Mouse (Mus musculus) intestine, postnatal 0 days (tissue): ENCODE data around the gene Rgn. TPM values are rescaled to one million over a fixed set of nuclear protein-coding genes. Genes with fewer than 3 reads are reported as not detected.

ENCODE experiments used
- ATAC-seq: fragments of 200-750 bp; cut with Nextera tagmentation; 2 replicates; pipeline ENCODE4 v1.8.0; 2017; ENCODE audit warnings: mild to moderate bottlenecking, moderate TSS enrichment, moderate library complexity
- H3K27ac ChIP-seq: fragments of 300-500 bp; sonication (generic); 2 replicates; pipeline ENCODE4 v1.5.1; 2014; ENCODE audit warnings: mild to moderate bottlenecking, low read depth, low read length, moderate library complexity
- H3K27me3 ChIP-seq: fragments of 300-500 bp; sonication (generic); replicated peaks from 2 replicates; pipeline ENCODE4 v1.6.1; 2014; ENCODE audit warnings: low read length, mixed read lengths; ENCODE audit not compliant: control insufficient read depth, insufficient read depth
- H3K36me3 ChIP-seq: fragments of 300-500 bp; sonication (generic); 2 replicates; pipeline ENCODE4 v1.6.1; 2014; ENCODE audit warnings: mild to moderate bottlenecking, moderate library complexity; ENCODE audit not compliant: control insufficient read depth, insufficient read depth
- H3K4me1 ChIP-seq: fragments of 300-500 bp; sonication (generic); replicated peaks from 2 replicates; pipeline ENCODE4 v1.6.1; 2014; ENCODE audit warnings: antibody characterized with exemption, low read length, mixed read lengths; ENCODE audit not compliant: control insufficient read depth, insufficient read depth
- H3K4me2 ChIP-seq: fragments of 300-500 bp; sonication (generic); replicated peaks from 2 replicates; pipeline ENCODE4 v1.6.1; 2014; ENCODE audit warnings: low read depth, mild to moderate bottlenecking, moderate library complexity
- H3K4me3 ChIP-seq: fragments of 300-500 bp; sonication (generic); 2 replicates; pipeline ENCODE4 v1.5.1; 2014; ENCODE audit warnings: low read depth, low read length
- H3K9ac ChIP-seq: fragments of 300-500 bp; sonication (generic); 2 replicates; pipeline ENCODE4 v1.6.1; 2014; ENCODE audit warnings: mild to moderate bottlenecking, low read depth, low read length
- H3K9me3 ChIP-seq: fragments of 300-500 bp; sonication (generic); 2 replicates; pipeline ENCODE4 v1.6.1; 2016; ENCODE audit warnings: mixed run types; ENCODE audit not compliant: control insufficient read depth
- CTCF ChIP-seq: sonication (generic); IDR thresholded peaks from 2 replicates; pipeline ENCODE4 v1.5.1; 2016; ENCODE audit warnings: low read depth, mild to moderate bottlenecking, control low read depth, antibody characterized with exemption, moderate library complexity
- WGBS: fragments of 180-500 bp; shearing (Covaris S2); extraction: QIAGEN DNeasy Blood & Tissue Kit; methylation state at CpG from one replicate; pipeline ENCODE4 v1.1.7; 2014; 5-methylcytosine and 5-hydroxymethylcytosine counted together
- polyA plus RNA-seq: library from polyadenylated mRNA; unstranded; fragments of >200 nt; fragmentation: Nextera tagmentation; extraction: Ambion mirVana; gene quantifications from 2 replicates; pipeline ENCODE4 v1.2.1, GENCODE M21; 2015

The Rgn gene
- polyA plus RNA-seq, 1 experiment from 2014 or later, result 14.4 TPM

DNA sequence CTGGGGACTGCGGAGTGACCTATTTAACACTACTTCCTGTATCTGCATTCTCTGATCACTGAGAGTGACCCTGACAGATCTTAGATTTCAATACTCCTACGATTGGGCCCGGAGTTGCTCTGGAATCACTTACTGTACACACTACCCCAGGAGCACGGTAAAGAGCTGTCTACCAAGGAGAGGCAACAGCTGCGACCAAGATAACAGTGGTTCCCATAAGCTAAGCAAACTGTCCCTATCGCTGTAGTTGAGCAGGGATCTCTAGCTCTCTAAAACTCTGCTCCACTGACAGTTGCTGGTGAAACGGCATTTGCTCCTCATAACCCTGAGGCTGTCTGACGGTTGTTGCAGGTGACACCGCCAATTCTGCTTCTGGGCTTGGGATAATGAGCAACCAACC lies 23.1 kb downstream of the Rgn start:
- Histone ChIP-seq H3K36me3 (no peaks in the 10 kb centered on the region), H3K9ac (no peak overlapping the region), H3K27me3 (no peaks in the 10 kb centered on the region), H3K4me1 (no peaks in the 10 kb centered on the region), H3K4me3 (no peak overlapping the region), H3K9me3 (no peaks in the 10 kb centered on the region), H3K27ac (no peak overlapping the region), H3K4me2 (no peak overlapping the region)
- ATAC-seq, result no peak
- 62% methylated on average over 9 of the region's 9 CpGs for WGBS
- no peak for TF ChIP-seq CTCF

DNA sequence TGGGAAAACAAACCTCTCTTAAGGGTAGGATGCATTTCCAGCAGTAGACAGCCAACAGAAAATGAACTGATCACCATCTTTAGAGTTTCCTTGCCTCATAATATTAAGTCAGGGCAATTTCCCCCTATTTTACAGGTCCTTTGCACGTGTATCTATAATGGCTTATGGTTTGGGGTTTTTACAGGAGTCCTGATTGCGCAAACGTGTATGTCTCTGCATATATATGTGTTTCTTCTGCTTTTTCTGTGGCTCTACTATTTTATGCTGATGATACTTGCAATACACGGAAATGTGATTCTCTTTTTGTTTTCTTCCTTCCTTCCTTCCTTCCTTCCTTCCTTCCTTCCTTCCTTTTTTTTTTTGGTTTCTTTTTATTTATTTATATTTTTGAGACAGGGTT lies 24.3 kb downstream of the Rgn start:
- no peak overlapping the region for H3K9ac ChIP-seq
- TF ChIP-seq CTCF, result no peak

DNA sequence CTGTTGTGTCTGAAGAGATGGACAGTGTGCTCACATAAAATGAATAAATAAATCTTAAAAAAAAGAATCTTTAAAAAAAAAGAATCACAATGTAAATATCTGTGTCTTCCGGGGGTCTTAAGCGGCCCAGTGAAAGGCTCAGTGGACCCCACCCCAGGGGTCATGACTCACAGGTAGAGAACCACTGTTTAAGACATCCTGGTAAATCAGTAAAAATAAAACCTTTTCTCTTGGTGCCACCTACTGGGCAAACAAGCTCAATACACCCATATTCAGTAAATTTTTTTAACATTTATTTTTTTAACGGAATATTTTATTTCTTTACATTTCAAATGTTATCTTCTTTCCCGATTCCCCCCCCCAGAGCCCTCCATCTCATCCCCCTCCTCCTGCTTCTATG lies 38.4 kb downstream of the Rgn start:
- 17% methylated on average over 4 of the region's 4 CpGs for WGBS
- H3K27ac ChIP-seq, result no peak overlapping the region
- no peaks in the 10 kb centered on the region for H3K4me1 ChIP-seq
- H3K9ac ChIP-seq, result no peak overlapping the region
- H3K27me3 ChIP-seq, result no peaks in the 10 kb centered on the region
- H3K36me3 ChIP-seq, result no peaks in the 10 kb centered on the region
- H3K4me3 ChIP-seq, result no peak overlapping the region
- ATAC-seq, result no peak
- TF ChIP-seq CTCF, result peak; percentile 46
- no peak overlapping the region for H3K4me2 ChIP-seq
- H3K9me3 ChIP-seq, result no peaks in the 10 kb centered on the region

More for the DNA sequence above, 24.3 kb downstream of the Rgn start:
- Histone ChIP-seq H3K27ac (no peak overlapping the region), H3K4me3 (no peak overlapping the region), H3K36me3 (no peaks in the 10 kb centered on the region), H3K4me1 (no peaks in the 10 kb centered on the region), H3K9me3 (no peaks in the 10 kb centered on the region), H3K4me2 (no peak overlapping the region), H3K27me3 (no peaks in the 10 kb centered on the region)
- no peak for ATAC-seq
- 71% methylated on average over 4 of the region's 4 CpGs for WGBS

DNA sequence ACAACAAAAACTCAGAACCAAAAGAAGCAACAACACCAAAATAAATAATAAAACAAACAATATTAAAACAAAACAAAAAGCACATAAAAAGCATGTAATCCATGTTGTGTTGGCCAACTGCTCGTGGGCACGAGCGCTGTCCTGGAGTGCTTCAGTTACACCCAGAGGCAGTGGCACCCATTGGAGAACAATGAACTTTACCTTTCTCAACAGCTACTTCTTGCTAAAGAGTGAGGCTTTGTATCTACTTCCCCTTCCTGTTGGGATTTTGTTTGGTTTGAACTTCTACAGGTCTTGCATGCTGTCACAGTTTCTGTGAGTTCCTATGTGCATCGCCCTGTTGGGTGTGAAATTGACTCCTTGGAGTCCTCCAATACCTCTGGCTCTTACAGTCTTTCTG lies 58.9 kb downstream of the Rgn start:
- Histone ChIP-seq H3K27ac (no peak overlapping the region), H3K27me3 (no peaks in the 10 kb centered on the region), H3K36me3 (no peaks in the 10 kb centered on the region), H3K4me1 (no peaks in the 10 kb centered on the region), H3K4me2 (no peak overlapping the region), H3K9me3 (no peaks in the 10 kb centered on the region), H3K9ac (no peak overlapping the region), H3K4me3 (no peak overlapping the region)
- no peak for ATAC-seq
- WGBS, result 87% methylated on average over 4 of the region's 4 CpGs
- no peak for TF ChIP-seq CTCF

Other genes starting within 250 kb of the Rgn start
- 11.4 and 11.7 TPM in 2 replicates for gene Rp2, start 185.3 kb upstream of the Rgn start, polyA plus RNA-seq
- gene Jade3, start 124.1 kb upstream of the Rgn start, polyA plus RNA-seq, result 3.0 and 3.2 TPM in 2 replicates
- 15.8 and 16.3 TPM in 2 replicates for gene Rbm10, start 67.7 kb downstream of the Rgn start, polyA plus RNA-seq
- gene Ndufb11, start 67.8 kb downstream of the Rgn start, polyA plus RNA-seq, result 327 and 339 TPM in 2 replicates
- 77.1 and 79.7 TPM in 2 replicates for gene Uba1, start 108.5 kb downstream of the Rgn start, polyA plus RNA-seq
- gene Cdk16, start 138.2 kb downstream of the Rgn start, polyA plus RNA-seq, result 50.0 and 51.6 TPM in 2 replicates
- gene Usp11, start 154.1 kb downstream of the Rgn start, polyA plus RNA-seq, result 3.8 and 4.1 TPM in 2 replicates
- 67.0 and 69.2 TPM in 2 replicates for gene Araf, start 248.0 kb downstream of the Rgn start, polyA plus RNA-seq